Mouse (Mus musculus) erythroblast, embryonic 14.5 days (primary cell): ENCODE results near the gene Ppp1r16b.

Source experiments
- GATA1 ChIP-seq: IDR thresholded peaks from 2 replicates; pipeline ENCODE4 v1.6.1; 2012; ENCODE audit warnings: low read length, inconsistent platforms, mixed read lengths
- TAL1 ChIP-seq: IDR thresholded peaks from 3 replicates; pipeline ENCODE4 v1.6.1; 2012; ENCODE audit warnings: low read length, inconsistent platforms, mixed read lengths

GRCm38 (mm10) chr2:158768350-158768749 is 103.2 kb downstream of the Ppp1r16b start:
- TF ChIP-seq GATA1 (no peak), TAL1 (no peak)
